Mouse (Mus musculus) skeletal muscle tissue, adult 2 months (tissue): ENCODE data around the gene Gcnt4.

Experiments
- DNase-seq: peaks from one replicate; pipeline ENCODE4 v3.0.0-alpha.2; 2012; ENCODE audit warnings: low read depth, low spot score

The Gcnt4 gene

GRCm38 (mm10) chr13:96990561-96991265, 66.2 kb downstream of the Gcnt4 start:
- DNase-seq = no peak

GRCm38 (mm10) chr13:96993291-96993989, 69.0 kb downstream of the Gcnt4 start:
- DNase-seq = no peak

DNA sequence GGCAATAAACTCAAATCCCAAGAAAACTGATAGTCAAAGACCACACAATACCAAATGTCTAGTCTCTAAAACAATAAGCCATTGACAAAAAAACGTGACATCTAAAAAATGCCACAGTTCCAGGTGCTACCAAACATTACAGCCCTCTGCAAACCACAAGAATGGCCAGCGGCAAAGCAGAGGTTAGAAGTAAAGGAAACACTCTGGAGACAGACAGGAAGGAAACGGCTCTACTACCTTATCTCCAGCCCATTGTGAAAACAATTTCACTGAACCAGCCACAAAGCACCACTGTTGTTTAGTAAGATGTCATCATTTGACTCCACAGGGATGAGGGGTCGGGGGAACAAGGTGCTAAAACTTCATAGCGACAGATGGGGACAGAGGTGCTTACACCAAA, 70.8 kb downstream of the Gcnt4 start:
- DNase-seq = no peak

- no peak for DNase-seq
Observed at GRCm38 (mm10) chr13:96997080-96997479, 72.6 kb downstream of the Gcnt4 start.
